Mouse (Mus musculus) stomach, postnatal 0 days (tissue): ENCODE results near the gene Sbf2. TPM values are rescaled to one million over a fixed set of nuclear protein-coding genes. Genes with fewer than 3 reads are reported as not detected.
"Not testable (repeated sequence)": the region's sequence is repeated elsewhere in the genome, so short reads cannot be mapped to it uniquely, and the experiment has no call there.

ENCODE experiments used
- ATAC-seq: fragments of 200-750 bp; cut with Nextera tagmentation; 2 replicates; pipeline ENCODE4 v1.8.0; 2017; ENCODE audit not compliant: low FRiP score, low TSS enrichment
- DNase-seq: peaks from one replicate; pipeline ENCODE4 v3.0.0-alpha.2; 2016; ENCODE audit warnings: low spot score
- H3K27ac ChIP-seq: fragments of 300-500 bp; sonication (generic); replicated peaks from 2 replicates; pipeline ENCODE4 v1.5.1; 2014; ENCODE audit warnings: mild to moderate bottlenecking, control low read depth
- H3K27me3 ChIP-seq: fragments of 300-500 bp; sonication (generic); 2 replicates; pipeline ENCODE4 v1.6.1; 2014; ENCODE audit warnings: low read length; ENCODE audit not compliant: control insufficient read depth, insufficient read depth
- H3K36me3 ChIP-seq: fragments of 300-500 bp; sonication (generic); 2 replicates; pipeline ENCODE4 v1.6.1; 2014; ENCODE audit warnings: low read length, mixed read lengths; ENCODE audit not compliant: control insufficient read depth, insufficient read depth
- H3K4me1 ChIP-seq: fragments of 300-500 bp; sonication (generic); replicated peaks from 2 replicates; pipeline ENCODE4 v1.6.1; 2014; ENCODE audit warnings: antibody characterized with exemption; ENCODE audit not compliant: control insufficient read depth, insufficient read depth
- H3K4me2 ChIP-seq: fragments of 300-500 bp; sonication (generic); replicated peaks from 2 replicates; pipeline ENCODE4 v1.6.1; 2014; ENCODE audit warnings: low read depth, mild to moderate bottlenecking, control low read depth, moderate library complexity
- H3K4me3 ChIP-seq: fragments of 300-500 bp; sonication (generic); 2 replicates; pipeline ENCODE4 v1.5.1; 2014; ENCODE audit warnings: low read depth, low read length, control low read depth
- H3K9ac ChIP-seq: fragments of 300-500 bp; sonication (generic); 2 replicates; pipeline ENCODE4 v1.6.1; 2014; ENCODE audit warnings: mild to moderate bottlenecking, low read length, control low read depth, mixed read lengths
- H3K9me3 ChIP-seq: fragments of 300-500 bp; sonication (generic); 2 replicates; pipeline ENCODE4 v1.6.1; 2016; ENCODE audit warnings: low read length; ENCODE audit not compliant: control insufficient read depth
- CTCF ChIP-seq: IDR thresholded peaks from 2 replicates; pipeline ENCODE4 v1.5.1; 2016; ENCODE audit warnings: antibody characterized with exemption, low read depth, mild to moderate bottlenecking, moderate library complexity
- EP300 ChIP-seq: optimal IDR thresholded peaks from 2 replicates; pipeline ENCODE3; 2016; ENCODE audit warnings: antibody characterized with exemption
- WGBS: fragments of 180-500 bp; shearing (Covaris S2); extraction: QIAGEN DNeasy Blood & Tissue Kit; methylation state at CpG from one replicate; pipeline ENCODE4 v1.1.7; 2014; 5-methylcytosine and 5-hydroxymethylcytosine counted together
- polyA plus RNA-seq: library from polyadenylated mRNA; unstranded; fragments of >200 nt; fragmentation: Nextera tagmentation; extraction: Ambion mirVana; gene quantifications from 2 replicates; pipeline ENCODE4 v1.2.1, GENCODE M21; 2015

The Sbf2 gene
- polyA plus RNA-seq, 1 experiment from 2014 or later = 14.9 TPM

- Histone ChIP-seq H3K36me3 (no peaks in the 10 kb centered on the region), H3K4me2 (no peak overlapping the region), H3K4me3 (no peak overlapping the region), H3K9me3 (no peaks in the 10 kb centered on the region), H3K27me3 (no peaks in the 10 kb centered on the region), H3K4me1 (no peaks in the 10 kb centered on the region; the same call in 1 of the 2 replicates), H3K9ac (no peak overlapping the region), H3K27ac (no peak overlapping the region)
- peak; percentile 57 for ATAC-seq
- WGBS = 71% methylated on average over 5 of the region's 5 CpGs
- TF ChIP-seq EP300 (no peak), CTCF (peak; percentile 85)
- peak; percentile 69 for DNase-seq
Measured at GRCm38 (mm10) chr7:110645311-110645710, 30.6 kb upstream of the Sbf2 start.

GRCm38 (mm10) chr7:110639958-110640357 lies 25.2 kb upstream of the Sbf2 start:
- H3K27me3 ChIP-seq, H3K27ac ChIP-seq, H3K4me1 ChIP-seq, H3K9ac ChIP-seq, H3K4me2 ChIP-seq, H3K4me3 ChIP-seq, H3K36me3 ChIP-seq, H3K9me3 ChIP-seq, ATAC-seq, DNase-seq: not testable (repeated sequence)
- WGBS = 93% methylated on average over 3 of the region's 3 CpGs

- Histone ChIP-seq H3K27me3 (no peaks in the 10 kb centered on the region), H3K36me3 (no peaks in the 10 kb centered on the region), H3K4me3 (no peak overlapping the region), H3K9me3 (no peaks in the 10 kb centered on the region), H3K4me2 (no peak overlapping the region), H3K27ac (peak overlapping the region; percentile 88), H3K4me1 (peaks cover 10% of the 10 kb centered on the region; the same call in 1 of the 2 replicates), H3K9ac (no peak overlapping the region)
- ATAC-seq (no peak), DNase-seq (no peak)
- no peak for TF ChIP-seq EP300
- TF ChIP-seq CTCF = no peak
- 68% methylated on average over 11 of the region's 11 CpGs for WGBS
Measured at GRCm38 (mm10) chr7:110639291-110639915, 24.7 kb upstream of the Sbf2 start.

GRCm38 (mm10) chr7:110638305-110639110 lies 23.8 kb upstream of the Sbf2 start:
- 42% methylated on average over 17 of the region's 17 CpGs for WGBS
- peak; percentile 62 for ATAC-seq

GRCm38 (mm10) chr7:110636559-110636958 lies 21.8 kb upstream of the Sbf2 start:
- WGBS = 37% methylated on average over 1 of the region's 1 CpGs
- H3K4me1 ChIP-seq = peaks cover 10% of the 10 kb centered on the region; the same call in 1 of the 2 replicates
- no peak overlapping the region for H3K4me3 ChIP-seq
- no peaks in the 10 kb centered on the region for H3K27me3 ChIP-seq
- no peak overlapping the region for H3K9ac ChIP-seq
- no peak overlapping the region for H3K4me2 ChIP-seq
- no peak for DNase-seq
- no peaks in the 10 kb centered on the region for H3K9me3 ChIP-seq
- H3K36me3 ChIP-seq = no peaks in the 10 kb centered on the region
- no peak for TF ChIP-seq CTCF
- no peak for TF ChIP-seq EP300
- H3K27ac ChIP-seq = no peak overlapping the region
- peak; percentile 68 for ATAC-seq

More at GRCm38 (mm10) chr7:110638305-110639110, 23.8 kb upstream of the Sbf2 start:
- H3K36me3 ChIP-seq = no peaks in the 10 kb centered on the region
- H3K9ac ChIP-seq = no peak overlapping the region; the same call in 1 of the 2 replicates
- H3K4me2 ChIP-seq = no peak overlapping the region; the same call in 1 of the 2 replicates
- H3K9me3 ChIP-seq = no peaks in the 10 kb centered on the region
- peak; percentile 91 for TF ChIP-seq EP300
- TF ChIP-seq CTCF = no peak
- H3K4me3 ChIP-seq = no peak overlapping the region
- peaks cover 10% of the 10 kb centered on the region; the same call in 1 of the 2 replicates for H3K4me1 ChIP-seq
- H3K27me3 ChIP-seq = no peaks in the 10 kb centered on the region
- peak overlapping the region; percentile 88 for H3K27ac ChIP-seq
- no peak for DNase-seq

GRCm38 (mm10) chr7:110635929-110636328 lies 21.2 kb upstream of the Sbf2 start:
- Histone ChIP-seq H3K36me3 (no peaks in the 10 kb centered on the region), H3K27me3 (no peaks in the 10 kb centered on the region), H3K27ac (no peak overlapping the region), H3K4me3 (no peak overlapping the region), H3K4me1 (peaks cover 10% of the 10 kb centered on the region; the same call in 1 of the 2 replicates), H3K4me2 (no peak overlapping the region), H3K9ac (no peak overlapping the region), H3K9me3 (no peaks in the 10 kb centered on the region)
- WGBS = 86% methylated on average over 3 of the region's 3 CpGs
- DNase-seq (no peak), ATAC-seq (no peak)
- TF ChIP-seq EP300 = no peak
- TF ChIP-seq CTCF = no peak
